In the genomic region with DNA sequence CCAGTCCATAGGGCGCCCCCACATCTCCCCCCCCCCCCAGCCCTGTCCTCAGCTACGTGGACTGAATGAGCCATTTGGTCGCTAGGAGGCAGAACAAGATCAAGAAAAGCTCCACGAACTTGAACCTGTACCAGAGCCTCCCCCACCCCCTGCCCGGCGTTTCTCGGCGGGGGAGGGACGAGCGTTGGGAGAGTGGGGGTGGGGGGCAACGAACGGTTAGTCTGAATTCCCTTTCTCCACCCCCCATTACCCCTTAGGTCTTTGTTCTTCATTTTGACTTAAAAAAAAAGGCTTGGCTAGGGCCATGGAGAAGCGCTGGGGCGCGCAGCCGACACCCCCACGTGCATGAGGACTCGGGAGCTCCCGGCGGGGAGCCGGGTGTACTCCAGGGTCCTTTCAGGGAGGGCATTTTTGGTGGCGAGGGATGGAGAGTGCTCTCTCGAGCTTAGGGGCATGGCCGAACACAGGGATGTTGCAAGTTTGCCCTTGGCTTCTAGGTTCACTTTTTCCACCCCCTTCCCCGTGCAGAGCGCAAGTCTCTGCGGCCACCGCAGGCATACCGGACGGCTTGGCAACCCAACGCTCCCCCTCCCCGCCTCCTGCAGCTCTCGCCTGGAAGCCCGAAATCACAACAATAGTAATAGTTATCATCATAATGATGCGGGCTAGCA, we compare ENCODE assay signal across 9 mouse cellular contexts. TPM values are rescaled to one million over a fixed set of nuclear protein-coding genes. Genes with fewer than 3 reads are reported as not detected.
A peak's percentile ranks its signal among the peaks of the same experiment; 100 is the strongest.
DNase-seq lines count a peak whose midpoint lies in the region; ATAC-seq and TF ChIP-seq lines count a peak whose summit lies in the region.
"Had no signal": no experiment of that assay in that cellular context is flagged by ENCODE, and none has a peak within 500 bp of the region (broad histone marks: within the 10 kb centered on the region; RNA-seq: fewer than 3 reads in every experiment).

No protein-coding gene starts in this region.

- H3K9ac ChIP-seq in forebrain, embryonic 12.5 days = peak overlapping the region; percentile 98
- peak overlapping the region; percentile 97 for H3K9ac ChIP-seq in hindbrain, embryonic 12.5 days

- DNase-seq in G1E (ENCODE audit: low spot score) = peak; percentile 51
- peak; percentile 79 for DNase-seq in adrenal gland, postnatal 14 days
- peak; percentile 85 for DNase-seq in limb, embryonic 10.5 days (ENCODE audit: low spot score)
- DNase-seq in mesoderm, embryonic 11.5 days (ENCODE audit: low read depth, low spot score) = peak; percentile 81

- H3K9me3 ChIP-seq in G1E (replicated peaks) = no peaks in the 10 kb centered on the region
- H3K9me3 ChIP-seq in forebrain, embryonic 12.5 days = no peaks in the 10 kb centered on the region
- no peaks in the 10 kb centered on the region for H3K9me3 ChIP-seq in hindbrain, embryonic 12.5 days (replicated peaks)
- no peaks in the 10 kb centered on the region for H3K9me3 ChIP-seq in limb, embryonic 10.5 days (replicated peaks)

- peak; percentile 24 for ATAC-seq in G1E (ENCODE audit: extremely low read depth, insufficient number of reproducible peaks, low FRiP score, poor library complexity, severe bottlenecking)
- peak; percentile 49 for ATAC-seq in forebrain, embryonic 12.5 days (ENCODE audit: low FRiP score)
- peak; percentile 69 for ATAC-seq in hindbrain, embryonic 12.5 days (ENCODE audit: low FRiP score)
- no peak for ATAC-seq in inflammation-experienced regulatory T-cells, adult 6 months

- H3K36me3 ChIP-seq in G1E (replicated peaks) = peaks cover 39% of the 10 kb centered on the region
- peaks cover 11% of the 10 kb centered on the region for H3K36me3 ChIP-seq in forebrain, embryonic 12.5 days (replicated peaks)
- peaks cover 10% of the 10 kb centered on the region for H3K36me3 ChIP-seq in hindbrain, embryonic 12.5 days
- H3K36me3 ChIP-seq in limb, embryonic 10.5 days = peaks cover 12% of the 10 kb centered on the region
- H3K36me3 ChIP-seq in small intestine, adult 2 months (ENCODE audit: control insufficient read depth, insufficient read depth, low read length) = peaks cover 3% of the 10 kb centered on the region; the same call in 1 of the 2 replicates

- H3K27me3 ChIP-seq in G1E (ENCODE audit: insufficient read depth, low read length) = peaks cover 3% of the 10 kb centered on the region; the same call in 1 of the 2 replicates
- no peaks in the 10 kb centered on the region for H3K27me3 ChIP-seq in forebrain, embryonic 12.5 days
- H3K27me3 ChIP-seq in hindbrain, embryonic 12.5 days = no peaks in the 10 kb centered on the region
- H3K27me3 ChIP-seq in limb, embryonic 10.5 days (ENCODE audit: low read depth, poor library complexity, severe bottlenecking) = no peaks in the 10 kb centered on the region
- 0 out of 2 replicates have a peak, but pooled peaks cover 3% of the 10 kb centered on the region for H3K27me3 ChIP-seq in small intestine, adult 2 months (ENCODE audit: control insufficient read depth, insufficient read depth, low read length)

- no peak for TF ChIP-seq CTCF in G1E (IDR thresholded peaks at IDR 0.05; ENCODE audit: low read depth, low read length)
- peak; percentile 52; the same call in 1 of the 2 replicates for TF ChIP-seq CTCF in small intestine, adult 2 months (IDR thresholded peaks at IDR 0.05; ENCODE audit: extremely low read depth, insufficient read length, insufficient replicate concordance, low read depth, low read length)

- H3K4me1 ChIP-seq in G1E (ENCODE audit: insufficient read depth, low read depth, low read length) = peaks cover 33% of the 10 kb centered on the region
- peaks cover 40% of the 10 kb centered on the region for H3K4me1 ChIP-seq in forebrain, embryonic 12.5 days
- peaks cover 28% of the 10 kb centered on the region for H3K4me1 ChIP-seq in hindbrain, embryonic 12.5 days
- H3K4me1 ChIP-seq in limb, embryonic 10.5 days = peaks cover 53% of the 10 kb centered on the region
- no peaks in the 10 kb centered on the region; the same call in 1 of the 2 replicates for H3K4me1 ChIP-seq in small intestine, adult 2 months (ENCODE audit: control insufficient read depth, insufficient read depth, insufficient read length, low read length)

- TF ChIP-seq POLR2A in small intestine, adult 2 months (IDR thresholded peaks at IDR 0.05; ENCODE audit: low read depth, low read length) = no peak

- 1% methylated on average over 35 of the region's 35 CpGs for WGBS in forebrain, embryonic 12.5 days
- WGBS in hindbrain, embryonic 12.5 days = under 1% methylated on average over 34 of the region's 35 CpGs
- WGBS in limb, embryonic 10.5 days = 0% methylated on average over 35 of the region's 35 CpGs
- WGBS in small intestine, adult 2 months = under 1% methylated on average over 35 of the region's 35 CpGs

- peak overlapping the region; percentile 96 for H3K4me2 ChIP-seq in forebrain, embryonic 12.5 days
- peak overlapping the region; percentile 90 for H3K4me2 ChIP-seq in hindbrain, embryonic 12.5 days (replicated peaks)

- peak overlapping the region; percentile 76 for H3K4me3 ChIP-seq in G1E (ENCODE audit: low read depth, low read length)
- H3K4me3 ChIP-seq in forebrain, embryonic 12.5 days (replicated peaks) = peak overlapping the region; percentile 96
- peak overlapping the region; percentile 67 for H3K4me3 ChIP-seq in hindbrain, embryonic 12.5 days
- H3K4me3 ChIP-seq in limb, embryonic 10.5 days = peak overlapping the region; percentile 96
- peak overlapping the region; percentile 67 for H3K4me3 ChIP-seq in small intestine, adult 2 months (ENCODE audit: low read depth, low read length)

- H3K27ac ChIP-seq in forebrain, embryonic 12.5 days = peak overlapping the region; percentile 99
- H3K27ac ChIP-seq in hindbrain, embryonic 12.5 days = peak overlapping the region; percentile 98
- H3K27ac ChIP-seq in limb, embryonic 10.5 days = peak overlapping the region; percentile 98
- peak overlapping the region; percentile 84 for H3K27ac ChIP-seq in small intestine, adult 2 months (ENCODE audit: insufficient read depth, low read depth, low read length)

RNA-seq across cellular contexts. Expression of a gene that starts 3.3 kb away (rescaled TPM):
- total RNA-seq in G1E (2014; fragmentation: Nextera tagmentation) (93.2 and 102 TPM in 2 replicates), G1E (2017) (20.6 and 25.4 TPM in 2 replicates)
- polyA plus RNA-seq in G1E (2012) = 53.5 and 54.9 TPM in 2 replicates
- 5.1 and 9.7 TPM in 2 replicates for total RNA-seq in adrenal gland, postnatal 14 days (2021)
- polyA plus RNA-seq in forebrain, embryonic 12.5 days (2016; fragmentation: Nextera tagmentation; extraction: Ambion mirVana) = 129 and 130 TPM in 2 replicates
- 89.1 and 94.8 TPM in 2 replicates for polyA plus RNA-seq in hindbrain, embryonic 12.5 days (2016; fragmentation: Nextera tagmentation; extraction: Ambion mirVana)
- polyA plus RNA-seq in limb, embryonic 10.5 days (2016; fragmentation: Nextera tagmentation; extraction: Ambion mirVana) = 41.4 and 75.0 TPM in 2 replicates
- 2.0 and 3.7 TPM in 2 replicates for polyA plus RNA-seq in small intestine, adult 2 months (2012; rRNA removed)
- polyA plus RNA-seq in inflammation-experienced regulatory T-cells, adult 6 months (2017; shearing (Covaris generic)) = under 1 TPM; 0.35 to 0.51 (median 0.44) TPM

RNA-seq across cellular contexts. Expression of a gene that starts 6.3 kb away (rescaled TPM):
- total RNA-seq in G1E (2014; fragmentation: Nextera tagmentation) (not detected in 2 replicates), G1E (2017) (0.16 TPM in 1 of 2 replicates, not detected in the other)
- not detected in 2 replicates for polyA plus RNA-seq in G1E (2012)
- not detected in 2 replicates for total RNA-seq in adrenal gland, postnatal 14 days (2021)
- not detected in 2 replicates for polyA plus RNA-seq in forebrain, embryonic 12.5 days (2016; fragmentation: Nextera tagmentation; extraction: Ambion mirVana)
- not detected in 2 replicates for polyA plus RNA-seq in hindbrain, embryonic 12.5 days (2016; fragmentation: Nextera tagmentation; extraction: Ambion mirVana)
- polyA plus RNA-seq in limb, embryonic 10.5 days (2016; fragmentation: Nextera tagmentation; extraction: Ambion mirVana) = not detected in 2 replicates
- polyA plus RNA-seq in small intestine, adult 2 months (2012; rRNA removed) = not detected in 2 replicates
- not detected for polyA plus RNA-seq in inflammation-experienced regulatory T-cells, adult 6 months (2017; shearing (Covaris generic))
- total RNA-seq: gastrocnemius, postnatal 4 days had no signal
